Comparison of ENCODE assay signal across 13 mouse cellular contexts in the genomic region with DNA sequence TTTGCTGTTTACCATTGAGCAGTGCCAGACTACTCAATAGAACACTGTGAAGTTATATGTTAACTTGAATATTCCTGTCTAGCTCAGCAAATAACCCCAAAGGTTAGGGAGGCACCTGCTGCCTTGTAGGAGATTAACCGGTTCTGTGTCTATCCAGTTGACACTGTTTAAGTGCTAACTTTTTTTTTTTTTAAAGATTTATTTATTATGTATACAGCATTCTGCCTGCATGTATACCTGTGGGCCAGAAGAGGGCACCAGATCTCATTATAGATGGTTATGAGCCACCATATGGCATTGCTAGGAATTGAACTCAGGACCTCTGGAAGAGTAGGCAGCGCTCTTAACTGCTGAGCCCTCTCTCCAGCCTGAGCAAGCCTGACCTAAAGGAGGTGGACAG. TPM values are rescaled to one million over a fixed set of nuclear protein-coding genes. Genes with fewer than 3 reads are reported as not detected.
DNase-seq lines count a peak whose midpoint lies in the region; ATAC-seq and TF ChIP-seq lines count a peak whose summit lies in the region.
"Had no signal": no experiment of that assay in that cellular context is flagged by ENCODE, and none has a peak within 500 bp of the region (broad histone marks: within the 10 kb centered on the region; RNA-seq: fewer than 3 reads in every experiment).

No protein-coding gene starts in this region.

- no peak overlapping the region for H3K4me3 ChIP-seq in gastrocnemius, adult 2 months
- no peak overlapping the region for H3K4me3 ChIP-seq in lung, embryonic 14.5 days (ENCODE audit: low read depth, low read length)
- no peak overlapping the region for H3K4me3 ChIP-seq in MEL (ENCODE audit: control insufficient read depth in 1 of 2, insufficient read depth in 1 of 2, low read depth in 2 of 2, low read length in 2 of 2)
- H3K4me3 ChIP-seq: forebrain, embryonic 10.5 days; limb, embryonic 12.5 days; neural tube, embryonic 12.5 days had no signal

- peaks cover 13% of the 10 kb centered on the region; the same call in 1 of the 2 replicates for H3K36me3 ChIP-seq in lung, embryonic 14.5 days (ENCODE audit: insufficient read depth)
- no peaks in the 10 kb centered on the region for H3K36me3 ChIP-seq in MEL (ENCODE audit: control insufficient read depth in 1 of 2, insufficient read depth in 2 of 2, low read length in 2 of 2)

- no peaks in the 10 kb centered on the region for H3K79me2 ChIP-seq in MEL (ENCODE audit: control insufficient read depth, insufficient read depth, low read length, poor library complexity)

- WGBS in lung, embryonic 14.5 days: 76% methylated on average over 2 of the region's 2 CpGs

- no peaks in the 10 kb centered on the region for H3K27me3 ChIP-seq in lung, embryonic 14.5 days (ENCODE audit: insufficient read depth, low read length)
- no peaks in the 10 kb centered on the region for H3K27me3 ChIP-seq in MEL (ENCODE audit: control insufficient read depth in 1 of 2, insufficient read depth in 2 of 2, low read length in 2 of 2)
- H3K27me3 ChIP-seq: limb, embryonic 12.5 days; neural tube, embryonic 12.5 days had no signal

- H3K4me2 ChIP-seq in lung, embryonic 14.5 days: no peak overlapping the region
- H3K4me2 ChIP-seq: limb, embryonic 12.5 days; neural tube, embryonic 12.5 days had no signal

- ATAC-seq in lung, embryonic 14.5 days (ENCODE audit: insufficient read depth): no peak

- peak; percentile 55 for TF ChIP-seq RAD21 in MEL (IDR thresholded peaks at IDR 0.05; ENCODE audit: low read depth, low read length)

- H3K9me3 ChIP-seq in lung, embryonic 14.5 days (ENCODE audit: low read depth, low read length): no peaks in the 10 kb centered on the region
- H3K9me3 ChIP-seq in MEL (replicated peaks; ENCODE audit: insufficient read depth, low read length): no peaks in the 10 kb centered on the region
- H3K9me3 ChIP-seq: forebrain, embryonic 10.5 days; limb, embryonic 12.5 days; neural tube, embryonic 12.5 days had no signal

- H3K27ac ChIP-seq in gastrocnemius, adult 2 months: no peak overlapping the region
- no peak overlapping the region for H3K27ac ChIP-seq in lung, embryonic 14.5 days (ENCODE audit: low read depth)
- H3K27ac ChIP-seq in MEL (ENCODE audit: control insufficient read depth, low read depth, low read length): no peak overlapping the region
- H3K27ac ChIP-seq: forebrain, embryonic 10.5 days; limb, embryonic 12.5 days; neural tube, embryonic 12.5 days had no signal

- no peak for TF ChIP-seq EP300 in MEL (IDR thresholded peaks at IDR 0.05; ENCODE audit: low read depth in 1 of 2, low read length in 2 of 2)

- DNase-seq in gastrocnemius, adult 2 months: no peak
- DNase-seq in gastrocnemius, postnatal 25 days: no peak
- peak; percentile 14 for DNase-seq in lung, embryonic 14.5 days
- no peak for DNase-seq in lung, postnatal 10 days
- peak; percentile 51 for DNase-seq in MEL (ENCODE audit: low read depth, low spot score)
- peak; percentile 29 to 73 for DNase-seq in kidney, postnatal 36 days
- no peak for DNase-seq in gastrocnemius, adult 8-10 months (ENCODE audit: low spot score in 2 of 2)
- DNase-seq in layer of hippocampus, postnatal 36 days: no peak
- DNase-seq: heart, postnatal 10 days; right cerebral cortex, postnatal 14 days had no signal

- TF ChIP-seq POLR2A in MEL (IDR thresholded peaks at IDR 0.05; ENCODE audit: control insufficient read depth in 1 of 2, insufficient read depth in 1 of 2, low read depth in 1 of 2, low read length in 2 of 2, poor library complexity in 1 of 2): no peak

- no peak overlapping the region for H3K9ac ChIP-seq in lung, embryonic 14.5 days
- H3K9ac ChIP-seq in MEL (ENCODE audit: control insufficient read depth, low read depth, low read length, poor library complexity, severe bottlenecking): no peak overlapping the region
- H3K9ac ChIP-seq: limb, embryonic 12.5 days; neural tube, embryonic 12.5 days had no signal

- intact Hi-C loops in gastrocnemius, adult 2 months (cut with DNase I): loop anchor here (2.0 kb wide), 2 partner anchors 22 to 76 kb away; no protein-coding TSS in a partner anchor

- H3K4me1 ChIP-seq in lung, embryonic 14.5 days (ENCODE audit: insufficient read depth): no peaks in the 10 kb centered on the region
- no peaks in the 10 kb centered on the region for H3K4me1 ChIP-seq in MEL (ENCODE audit: control insufficient read depth in 1 of 2, insufficient read depth in 2 of 2, low read length in 2 of 2)
- H3K4me1 ChIP-seq: forebrain, embryonic 10.5 days; limb, embryonic 12.5 days; neural tube, embryonic 12.5 days had no signal

- peak; percentile 61 for TF ChIP-seq CTCF in gastrocnemius, adult 2 months (IDR thresholded peaks at IDR 0.05)
- peak; percentile 48 for TF ChIP-seq CTCF in lung, embryonic 14.5 days (IDR thresholded peaks at IDR 0.05; ENCODE audit: low read depth)
- TF ChIP-seq CTCF in MEL (IDR thresholded peaks at IDR 0.05 in 2 of 3, conservative IDR thresholded peaks at IDR 0.05 in 1 of 3; ENCODE audit: control insufficient read depth in 1 of 3, insufficient read depth in 1 of 3, low read depth in 2 of 3, low read length in 3 of 3, poor library complexity in 1 of 3, severe bottlenecking in 1 of 3): peak; percentile 36 to 61 (median 38)

TF ChIP-seq in MEL, 35 proteins besides CTCF, POLR2A, EP300 and RAD21:
- TF ChIP-seq RCOR1 (IDR thresholded peaks at IDR 0.05; ENCODE audit: low read depth, low read length): no peak
- TF ChIP-seq USF1 (IDR thresholded peaks at IDR 0.05; ENCODE audit: low read depth, low read length): no peak
- TF ChIP-seq SMC3 (IDR thresholded peaks at IDR 0.05; ENCODE audit: low read depth, low read length): peak; percentile 59
- TF ChIP-seq ZC3H11A (IDR thresholded peaks at IDR 0.05; ENCODE audit: low read depth, low read length): peak; percentile 46
- TF ChIP-seq CHD1 (IDR thresholded peaks at IDR 0.05; ENCODE audit: low read depth, low read length): no peak
- peak; percentile 85 for TF ChIP-seq ZNF384 (IDR thresholded peaks at IDR 0.05; ENCODE audit: low read depth, low read length)
TF ChIP-seq in MEL: peak in this region for 3.

RNA-seq across cellular contexts. Expression of a gene that starts 25.4 kb away (rescaled TPM):
- 1 to 10 TPM; 4.0 to 4.1 TPM for total RNA-seq in gastrocnemius, adult 2 months (2021)
- total RNA-seq in gastrocnemius, postnatal 25 days (2021): 1 to 10 TPM; 3.2 to 4.0 TPM
- 9.6 and 10.8 TPM in 2 replicates for polyA plus RNA-seq in lung, embryonic 14.5 days (2014; fragmentation: Nextera tagmentation; extraction: Ambion mirVana)
- total RNA-seq in MEL (2012; rRNA removed): 8.4 and 9.0 TPM in 2 replicates
- 10 to 100 TPM in 1 of 2 experiments, not detected in 1; 11.7 TPM for polyA plus RNA-seq in MEL (2012; ENCODE audit: insufficient read depth in 1 of 2, insufficient read length in 2 of 2, low read depth in 1 of 2, low replicate concordance in 2 of 2, missing spikeins in 1 of 2)
- total RNA-seq in gastrocnemius, adult 8-10 months (2022): 1 to 10 TPM; 3.6 to 5.4 (median 4.7) TPM
- total RNA-seq in layer of hippocampus, postnatal 36 days (2021): 10 to 100 TPM; 28.1 to 29.3 TPM

RNA-seq across cellular contexts. Expression of a gene that starts 43.1 kb away (rescaled TPM):
- total RNA-seq in gastrocnemius, adult 2 months (2021): 10 to 100 TPM; 10.4 to 10.9 TPM
- total RNA-seq in gastrocnemius, postnatal 25 days (2021): 1 to 10 TPM; 7.2 to 7.6 TPM
- 1.3 and 1.4 TPM in 2 replicates for polyA plus RNA-seq in lung, embryonic 14.5 days (2014; fragmentation: Nextera tagmentation; extraction: Ambion mirVana)
- total RNA-seq in MEL (2012; rRNA removed): 1.5 and 2.1 TPM in 2 replicates
- polyA plus RNA-seq in MEL (2012; ENCODE audit: insufficient read depth in 1 of 2, insufficient read length in 2 of 2, low read depth in 1 of 2, low replicate concordance in 2 of 2, missing spikeins in 1 of 2): 1 to 10 TPM in 1 of 2 experiments, not detected in 1; 3.7 TPM
- 10 to 100 TPM; 11.1 to 14.2 (median 12.4) TPM for total RNA-seq in gastrocnemius, adult 8-10 months (2022)
- total RNA-seq in layer of hippocampus, postnatal 36 days (2021): 10 to 100 TPM; 41.1 to 41.7 TPM

RNA-seq across cellular contexts. Expression of a gene that starts 47.2 kb away (rescaled TPM):
- 10 to 100 TPM; 36.1 to 41.8 TPM for total RNA-seq in gastrocnemius, adult 2 months (2021)
- 10 to 100 TPM; 33.9 to 34.0 TPM for total RNA-seq in gastrocnemius, postnatal 25 days (2021)
- 12.0 and 13.9 TPM in 2 replicates for polyA plus RNA-seq in lung, embryonic 14.5 days (2014; fragmentation: Nextera tagmentation; extraction: Ambion mirVana)
- total RNA-seq in MEL (2012; rRNA removed): 7.7 and 12.0 TPM in 2 replicates
- 10 to 100 TPM in 1 of 2 experiments, not detected in 1; 21.2 TPM for polyA plus RNA-seq in MEL (2012; ENCODE audit: insufficient read depth in 1 of 2, insufficient read length in 2 of 2, low read depth in 1 of 2, low replicate concordance in 2 of 2, missing spikeins in 1 of 2)
- 10 to 100 TPM; 30.9 to 37.5 (median 33.1) TPM for total RNA-seq in gastrocnemius, adult 8-10 months (2022)
- total RNA-seq in layer of hippocampus, postnatal 36 days (2021): 10 to 100 TPM; 51.0 to 52.6 TPM

Comparison
In these comparisons a context has a peak if more than half of its experiments do, and no peak if none do; other contexts are left out.
1. DNase-seq: peak in lung, embryonic 14.5 days (single experiment), MEL (single experiment) and kidney, postnatal 36 days (2 of 2); none in gastrocnemius, adult 2 months (single experiment), gastrocnemius, postnatal 25 days (single experiment), lung, postnatal 10 days (single experiment), gastrocnemius, adult 8-10 months (0 of 2) and layer of hippocampus, postnatal 36 days (0 of 2).
2. Peak in every context shown above with its lines, with median percentiles within 50 percentile points of each other: CTCF ChIP-seq.